Mouse (Mus musculus): ENCODE measurements at regions not wholly inside any gene's neighbourhood (a gene's known extent, or its start where the extent isn't known, plus 50 kb on each side); places are given as distances from the start of the nearest gene placed in this dataset.

- Histone ChIP-seq H3K36me3 (replicated peaks) (no peaks in the 10 kb centered on the region), H3K4me1 (ENCODE audit: insufficient read depth, low read depth, low read length) (no peaks in the 10 kb centered on the region), H3K9me3 (replicated peaks) (no peaks in the 10 kb centered on the region), H3K27me3 (ENCODE audit: insufficient read depth, low read length) (peaks cover 2% of the 10 kb centered on the region; the same call in 1 of the 2 replicates), H3K4me3 (ENCODE audit: low read depth, low read length) (no peak overlapping the region)
- ATAC-seq (ENCODE audit: extremely low read depth, insufficient number of reproducible peaks, low FRiP score, poor library complexity, severe bottlenecking) (no peak), DNase-seq (ENCODE audit: low spot score) (no peak)
- no peak for TF ChIP-seq CTCF (IDR thresholded peaks at IDR 0.05; ENCODE audit: low read depth, low read length)
- TF ChIP-seq GATA2 (IDR thresholded peaks at IDR 0.05; ENCODE audit: borderline replicate concordance, low read depth, low read length), result no peak
- no peak for TF ChIP-seq POLR2AphosphoS5 (IDR thresholded peaks at IDR 0.05; ENCODE audit: insufficient replicate concordance, low read depth, low read length)
Measured at GRCm38 (mm10) chr11:32911791-32912190, 87.4 kb upstream of the Smim23 start.

GRCm38 (mm10) chr11:32908723-32909411, 84.5 kb upstream of the Smim23 start:
- H3K9me3 ChIP-seq (replicated peaks), result no peaks in the 10 kb centered on the region

GRCm38 (mm10) chr11:32907520-32908233, 83.3 kb upstream of the Smim23 start:
- no peaks in the 10 kb centered on the region for H3K4me1 ChIP-seq (ENCODE audit: insufficient read depth, low read depth, low read length)
- no peak overlapping the region for H3K4me3 ChIP-seq (ENCODE audit: low read depth, low read length)
- H3K9me3 ChIP-seq (replicated peaks), result no peaks in the 10 kb centered on the region
- ATAC-seq (ENCODE audit: extremely low read depth, insufficient number of reproducible peaks, low FRiP score, poor library complexity, severe bottlenecking) (no peak), DNase-seq (ENCODE audit: low spot score) (no peak)
- TF ChIP-seq GATA2 (IDR thresholded peaks at IDR 0.05; ENCODE audit: borderline replicate concordance, low read depth, low read length) (no peak), CTCF (IDR thresholded peaks at IDR 0.05; ENCODE audit: low read depth, low read length) (no peak), POLR2AphosphoS5 (IDR thresholded peaks at IDR 0.05; ENCODE audit: insufficient replicate concordance, low read depth, low read length) (no peak), TAL1 (conservative IDR thresholded peaks at IDR 0.05; ENCODE audit: low read depth, low read length) (no peak), GATA1 (IDR thresholded peaks at IDR 0.05; ENCODE audit: borderline replicate concordance, low read length) (no peak)
- H3K36me3 ChIP-seq (replicated peaks), result no peaks in the 10 kb centered on the region
- H3K27me3 ChIP-seq (ENCODE audit: insufficient read depth, low read length), result peaks cover 2% of the 10 kb centered on the region; the same call in 1 of the 2 replicates

More at GRCm38 (mm10) chr11:32908723-32909411, 84.5 kb upstream of the Smim23 start:
- TF ChIP-seq POLR2AphosphoS5 (IDR thresholded peaks at IDR 0.05; ENCODE audit: insufficient replicate concordance, low read depth, low read length), result no peak
- ATAC-seq (ENCODE audit: extremely low read depth, insufficient number of reproducible peaks, low FRiP score, poor library complexity, severe bottlenecking), result no peak
- no peaks in the 10 kb centered on the region for H3K4me1 ChIP-seq (ENCODE audit: insufficient read depth, low read depth, low read length)
- H3K27me3 ChIP-seq (ENCODE audit: insufficient read depth, low read length), result peaks cover 2% of the 10 kb centered on the region; the same call in 1 of the 2 replicates
- DNase-seq (ENCODE audit: low spot score), result no peak
- H3K36me3 ChIP-seq (replicated peaks), result no peaks in the 10 kb centered on the region
- no peak overlapping the region for H3K4me3 ChIP-seq (ENCODE audit: low read depth, low read length)

- no peak for TF ChIP-seq CTCF (IDR thresholded peaks at IDR 0.05; ENCODE audit: low read depth, low read length)
- Histone ChIP-seq H3K9me3 (replicated peaks) (no peaks in the 10 kb centered on the region), H3K4me3 (ENCODE audit: low read depth, low read length) (no peak overlapping the region), H3K36me3 (replicated peaks) (no peaks in the 10 kb centered on the region), H3K4me1 (ENCODE audit: insufficient read depth, low read depth, low read length) (no peaks in the 10 kb centered on the region), H3K27me3 (ENCODE audit: insufficient read depth, low read length) (peaks cover 2% of the 10 kb centered on the region; the same call in 1 of the 2 replicates)
- DNase-seq (ENCODE audit: low spot score), result no peak
- no peak for ATAC-seq (ENCODE audit: extremely low read depth, insufficient number of reproducible peaks, low FRiP score, poor library complexity, severe bottlenecking)
Measured at GRCm38 (mm10) chr11:32903970-32904369, 79.6 kb upstream of the Smim23 start.

GRCm38 (mm10) chr11:32903389-32903788, 79.0 kb upstream of the Smim23 start:
- H3K36me3 ChIP-seq (replicated peaks), result no peaks in the 10 kb centered on the region
- TF ChIP-seq TAL1 (conservative IDR thresholded peaks at IDR 0.05; ENCODE audit: low read depth, low read length) (no peak), CTCF (IDR thresholded peaks at IDR 0.05; ENCODE audit: low read depth, low read length) (no peak), GATA2 (IDR thresholded peaks at IDR 0.05; ENCODE audit: borderline replicate concordance, low read depth, low read length) (no peak), POLR2AphosphoS5 (IDR thresholded peaks at IDR 0.05; ENCODE audit: insufficient replicate concordance, low read depth, low read length) (no peak), GATA1 (IDR thresholded peaks at IDR 0.05; ENCODE audit: borderline replicate concordance, low read length) (no peak)
- no peak overlapping the region for H3K4me3 ChIP-seq (ENCODE audit: low read depth, low read length)
- ATAC-seq (ENCODE audit: extremely low read depth, insufficient number of reproducible peaks, low FRiP score, poor library complexity, severe bottlenecking), result no peak
- H3K4me1 ChIP-seq (ENCODE audit: insufficient read depth, low read depth, low read length), result no peaks in the 10 kb centered on the region
- no peaks in the 10 kb centered on the region for H3K9me3 ChIP-seq (replicated peaks)
- no peak for DNase-seq (ENCODE audit: low spot score)
- H3K27me3 ChIP-seq (ENCODE audit: insufficient read depth, low read length), result peaks cover 2% of the 10 kb centered on the region; the same call in 1 of the 2 replicates

GRCm38 (mm10) chr11:32902923-32903322, 78.5 kb upstream of the Smim23 start:
- no peak for DNase-seq (ENCODE audit: low spot score)
- H3K4me1 ChIP-seq (ENCODE audit: insufficient read depth, low read depth, low read length), result no peaks in the 10 kb centered on the region
- no peaks in the 10 kb centered on the region for H3K36me3 ChIP-seq (replicated peaks)
- no peak overlapping the region for H3K4me3 ChIP-seq (ENCODE audit: low read depth, low read length)
- no peak for TF ChIP-seq GATA2 (IDR thresholded peaks at IDR 0.05; ENCODE audit: borderline replicate concordance, low read depth, low read length)
- no peak for TF ChIP-seq TAL1 (conservative IDR thresholded peaks at IDR 0.05; ENCODE audit: low read depth, low read length)
- no peak for TF ChIP-seq GATA1 (IDR thresholded peaks at IDR 0.05; ENCODE audit: borderline replicate concordance, low read length)
- TF ChIP-seq POLR2AphosphoS5 (IDR thresholded peaks at IDR 0.05; ENCODE audit: insufficient replicate concordance, low read depth, low read length), result no peak
- TF ChIP-seq CTCF (IDR thresholded peaks at IDR 0.05; ENCODE audit: low read depth, low read length), result no peak
- ATAC-seq (ENCODE audit: extremely low read depth, insufficient number of reproducible peaks, low FRiP score, poor library complexity, severe bottlenecking), result no peak
- peaks cover 2% of the 10 kb centered on the region; the same call in 1 of the 2 replicates for H3K27me3 ChIP-seq (ENCODE audit: insufficient read depth, low read length)
- H3K9me3 ChIP-seq (replicated peaks), result no peaks in the 10 kb centered on the region

Measured in G1E (cell line).